Mouse (Mus musculus): ENCODE data around the gene B3gntl1.

The B3gntl1 gene

DNA sequence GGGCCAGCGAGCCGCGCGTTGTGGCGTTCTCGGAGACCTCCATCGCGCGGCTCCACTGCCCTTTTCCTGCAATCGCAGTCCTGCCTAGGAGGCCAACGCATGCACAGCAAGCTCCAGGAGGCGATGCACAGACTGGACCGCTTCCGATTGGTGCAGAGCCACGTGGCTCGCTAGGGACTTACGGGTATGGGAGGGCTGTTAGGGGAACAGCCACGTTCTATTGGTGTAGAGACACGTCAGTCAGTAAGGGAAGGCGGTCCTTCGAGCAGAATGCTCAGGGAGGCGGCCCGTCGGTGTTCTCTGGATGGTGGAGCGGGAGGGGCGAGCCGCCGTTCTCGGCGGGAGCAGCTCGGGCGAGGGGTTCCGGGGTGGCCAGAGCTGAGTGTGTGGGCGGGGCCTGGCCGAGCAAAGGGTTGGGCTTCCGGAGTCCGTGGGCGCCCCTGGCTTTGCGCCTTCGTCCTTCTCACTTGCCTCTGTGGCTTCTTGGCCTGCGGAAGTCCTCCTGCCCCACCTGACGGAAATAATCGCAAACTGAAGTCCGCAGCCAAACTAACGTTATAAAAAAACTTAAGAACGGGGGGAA, at the start of gene B3gntl1:
Gene B3gntl1 (minus strand): TSS at position 164 of the 583 bp plus-strand sequence.
- peak; percentile 100 for DNase-seq (ENCODE audit: low read depth)

DNA sequence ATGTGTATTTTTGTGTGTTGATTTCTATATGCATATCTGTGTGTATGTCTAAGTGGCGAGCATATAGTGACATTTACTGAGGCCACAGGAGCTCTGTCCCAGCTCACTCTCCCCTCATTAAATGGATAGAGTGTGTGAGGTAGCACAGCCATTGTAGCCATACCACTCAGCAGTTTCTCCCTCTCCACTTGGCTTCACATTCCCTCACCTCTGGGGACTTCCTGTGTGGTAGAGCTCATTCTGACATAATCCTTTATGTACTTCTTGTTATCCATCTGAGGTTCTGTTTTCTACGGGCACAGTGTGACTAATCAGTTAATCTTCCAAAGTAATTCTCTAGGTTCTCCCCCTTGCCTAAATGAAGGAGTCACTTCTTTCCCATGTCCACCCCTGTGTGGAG, 49.5 kb upstream of the B3gntl1 start:
- no peak for DNase-seq (ENCODE audit: low read depth)

DNA sequence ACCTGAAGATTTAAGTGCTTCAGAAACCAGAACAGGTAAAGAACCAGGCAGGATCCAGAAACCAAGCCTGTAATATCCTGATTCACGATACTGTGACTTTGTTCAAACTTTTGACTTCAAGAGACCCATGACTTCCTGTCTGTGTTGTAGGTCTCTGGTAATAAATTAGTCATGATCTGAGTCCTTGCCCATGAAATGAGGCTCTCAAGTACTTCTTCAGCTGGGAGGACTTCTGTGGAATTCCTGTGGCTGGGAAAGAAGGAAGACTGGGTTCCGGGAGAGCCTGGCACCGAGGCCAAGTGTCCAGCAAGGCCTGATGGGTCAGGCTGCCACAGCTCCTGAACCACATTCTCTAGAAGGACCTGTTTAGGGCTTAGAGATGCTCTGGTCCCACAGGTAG, 47.8 kb upstream of the B3gntl1 start:
- no peak for DNase-seq (ENCODE audit: low read depth)

DNA sequence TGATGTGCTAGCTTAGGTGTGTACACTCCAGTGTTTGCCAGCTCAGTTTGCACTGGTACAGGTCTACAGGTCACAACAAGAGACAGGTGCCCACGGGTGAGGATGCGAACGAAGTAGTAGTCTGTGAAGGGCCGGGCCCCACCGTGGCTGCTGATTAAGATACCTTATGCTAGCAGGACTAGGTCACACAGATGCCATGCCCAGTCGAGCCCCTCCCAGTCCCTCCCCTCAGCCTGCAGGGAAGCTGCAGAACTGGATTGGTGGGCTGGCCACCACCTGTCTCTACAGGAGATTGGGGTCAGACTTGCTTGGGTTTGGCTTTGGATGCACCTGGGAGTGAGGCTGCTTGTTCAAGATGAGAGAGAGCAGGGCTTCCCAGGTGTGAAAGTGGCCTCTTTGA, 44.8 kb upstream of the B3gntl1 start:
- no peak for DNase-seq (ENCODE audit: low read depth)

DNA sequence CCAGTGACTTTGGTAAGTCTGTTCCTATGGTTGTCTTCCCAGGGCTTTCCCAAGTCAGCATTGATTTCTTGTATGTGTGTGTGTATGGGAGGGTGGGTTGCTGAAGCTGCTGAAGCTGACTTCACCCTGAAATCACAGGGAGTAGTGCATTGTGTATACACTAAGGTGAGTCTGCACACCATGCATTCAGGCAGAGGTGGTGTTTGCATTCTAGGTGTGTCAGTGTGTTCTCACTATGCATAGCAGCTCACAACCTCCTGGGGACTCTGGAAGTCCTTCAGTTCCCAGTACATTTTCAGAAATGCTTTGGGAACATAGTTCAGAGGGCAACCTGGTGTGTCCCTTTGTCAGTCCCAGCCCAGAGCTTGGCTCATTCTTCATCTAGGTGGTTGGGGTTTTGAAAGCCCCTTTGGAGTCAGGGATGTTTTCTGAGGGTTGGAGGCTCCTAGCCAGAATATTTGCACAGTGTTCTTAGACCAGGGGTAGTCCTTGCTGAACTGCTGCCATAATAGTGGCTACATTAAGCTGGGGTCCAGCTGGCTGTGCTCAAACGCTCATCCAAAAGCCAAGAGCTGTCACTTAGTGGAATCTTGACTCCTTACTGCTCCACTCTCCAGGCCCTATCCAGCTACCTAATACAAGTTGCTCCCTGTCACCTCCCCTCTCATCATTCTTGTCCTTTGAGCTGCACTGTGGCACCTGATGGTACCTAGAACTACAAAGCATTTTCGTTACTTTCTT, 42.0 kb upstream of the B3gntl1 start:
- no peak for DNase-seq (ENCODE audit: low read depth)

DNA sequence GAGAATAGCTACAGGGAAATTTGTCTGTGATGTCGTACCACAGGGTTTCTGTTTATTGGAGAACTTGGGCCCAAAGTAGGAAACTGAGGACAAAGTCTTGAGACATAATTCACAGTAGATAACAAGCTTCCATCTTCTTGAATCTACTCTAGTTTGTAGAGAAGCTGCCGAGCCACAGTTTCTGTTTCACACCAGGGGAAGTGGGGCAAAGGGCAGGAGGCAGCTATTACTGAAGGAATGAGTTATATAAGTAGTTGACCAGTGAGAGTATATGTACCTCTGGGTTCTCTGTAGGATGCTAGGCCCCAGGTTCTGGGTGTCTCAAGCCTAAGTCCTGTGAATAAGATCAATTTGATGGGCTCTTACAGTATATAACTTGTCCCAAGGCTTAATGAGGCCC, 40.6 kb upstream of the B3gntl1 start:
- DNase-seq (ENCODE audit: low read depth): no peak

DNA sequence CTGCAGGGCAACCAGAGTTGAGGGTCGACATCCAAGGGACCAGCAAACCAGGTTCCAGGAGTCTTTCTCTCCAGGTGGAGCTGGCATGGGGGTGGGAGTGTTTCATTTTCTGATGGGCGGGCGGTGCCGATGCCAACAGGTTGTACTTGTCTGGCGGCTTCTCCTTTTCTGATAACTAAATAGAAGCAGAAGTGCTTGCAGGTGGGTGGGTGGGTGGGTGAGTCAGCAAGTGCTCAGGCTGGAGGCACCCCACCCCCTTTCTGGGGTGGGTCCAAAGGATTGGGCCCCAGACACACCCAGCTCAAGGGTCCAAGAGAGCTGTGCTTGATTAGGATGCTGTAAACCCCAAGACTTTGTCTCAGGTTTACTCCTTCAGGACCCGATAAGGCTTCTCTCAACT, 40.0 kb upstream of the B3gntl1 start:
- DNase-seq (ENCODE audit: low read depth): no peak

DNA sequence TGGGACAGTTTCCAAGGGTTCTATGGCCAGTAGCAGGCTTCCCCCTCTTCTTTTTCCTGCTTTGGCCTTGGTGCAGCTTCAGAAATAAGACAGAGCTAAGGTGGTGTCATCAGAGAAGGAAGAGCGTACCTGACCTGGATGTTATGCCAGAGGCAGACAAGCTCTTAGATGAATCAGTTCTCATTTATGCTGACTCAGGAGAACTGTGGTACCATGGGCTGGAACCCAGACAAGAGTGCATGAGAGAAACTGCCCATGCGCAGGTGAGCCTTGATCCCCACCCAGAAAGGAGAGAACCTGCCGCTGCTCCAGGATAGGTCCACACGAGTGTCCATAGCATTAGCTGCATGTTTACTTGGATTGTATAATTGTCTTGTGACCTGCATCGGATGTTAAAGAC, 37.3 kb upstream of the B3gntl1 start:
- DNase-seq (ENCODE audit: low read depth): no peak

DNA sequence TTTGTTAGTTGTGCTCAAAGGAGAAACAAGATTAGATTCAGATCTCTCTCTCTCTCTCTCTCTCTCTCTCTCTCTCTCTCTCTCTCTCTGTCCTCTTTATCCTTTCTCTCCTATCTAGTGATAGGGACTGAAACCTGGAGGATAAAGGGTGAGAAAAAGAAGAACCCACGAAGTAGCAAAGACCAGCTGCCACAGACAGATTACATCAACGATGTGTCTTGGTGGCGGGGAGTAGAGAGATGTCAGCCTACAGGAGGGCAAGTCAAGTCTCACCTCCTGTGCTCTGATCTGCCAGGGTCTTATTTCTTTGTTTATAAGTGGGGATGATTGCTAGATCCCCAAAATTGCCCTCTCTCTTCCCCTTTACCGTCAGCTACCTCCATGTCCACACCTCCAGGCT, 36.3 kb upstream of the B3gntl1 start:
- DNase-seq (ENCODE audit: low read depth): no peak

DNA sequence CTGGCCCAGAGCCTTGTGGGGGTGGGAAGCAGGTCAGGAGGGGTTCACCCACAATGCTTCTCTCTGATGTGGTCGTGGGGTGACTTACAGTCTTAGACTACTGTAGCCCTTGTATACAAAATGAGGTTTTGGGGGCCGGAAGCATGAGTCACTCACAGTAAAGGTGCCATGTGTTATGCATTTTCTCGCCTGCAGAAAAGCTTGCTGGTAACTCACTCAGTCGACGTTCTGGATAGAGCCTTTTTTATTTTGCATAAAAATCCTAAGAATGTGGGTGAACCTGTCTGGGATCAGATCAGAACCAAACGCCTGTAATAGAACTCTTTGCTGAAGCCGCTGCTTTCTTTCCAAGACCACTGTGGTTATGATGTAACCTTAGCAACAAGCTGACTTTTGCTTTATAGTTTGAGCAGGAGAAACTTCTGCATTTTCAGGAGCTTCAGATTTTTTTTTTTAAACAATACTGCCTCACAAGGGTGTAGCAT, 33.6 kb upstream of the B3gntl1 start:
- peak; percentile 87 for DNase-seq (ENCODE audit: low read depth)

DNA sequence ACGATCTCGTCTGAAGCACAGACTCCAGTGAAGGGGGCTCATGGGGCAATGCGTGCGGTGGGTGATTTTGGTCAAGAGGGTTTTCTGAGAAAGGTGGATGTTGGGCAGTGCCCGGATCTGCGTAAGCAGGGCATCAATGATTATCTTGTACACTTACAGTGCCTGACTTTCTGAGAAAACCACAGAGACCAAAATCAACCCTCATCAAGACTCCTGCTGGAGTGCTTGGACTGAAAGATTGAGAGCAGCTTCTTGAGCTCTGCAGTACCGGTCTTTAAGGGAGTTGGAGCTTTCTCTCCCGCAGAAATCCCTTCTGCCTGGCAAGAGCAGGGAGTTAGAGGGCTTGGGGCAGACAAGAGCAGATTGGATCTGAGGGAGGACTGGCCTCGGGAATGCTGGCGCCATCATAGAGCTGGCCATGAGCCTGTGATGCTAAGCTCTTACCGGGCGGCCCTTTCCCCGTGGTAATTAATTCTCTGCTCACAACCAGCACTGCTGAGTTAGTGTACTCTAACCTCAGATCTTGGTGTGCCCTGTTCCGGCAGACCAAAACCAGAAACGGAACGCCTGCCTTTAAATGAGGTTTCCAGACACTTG, 30.8 kb upstream of the B3gntl1 start:
- no peak for DNase-seq (ENCODE audit: low read depth)

DNA sequence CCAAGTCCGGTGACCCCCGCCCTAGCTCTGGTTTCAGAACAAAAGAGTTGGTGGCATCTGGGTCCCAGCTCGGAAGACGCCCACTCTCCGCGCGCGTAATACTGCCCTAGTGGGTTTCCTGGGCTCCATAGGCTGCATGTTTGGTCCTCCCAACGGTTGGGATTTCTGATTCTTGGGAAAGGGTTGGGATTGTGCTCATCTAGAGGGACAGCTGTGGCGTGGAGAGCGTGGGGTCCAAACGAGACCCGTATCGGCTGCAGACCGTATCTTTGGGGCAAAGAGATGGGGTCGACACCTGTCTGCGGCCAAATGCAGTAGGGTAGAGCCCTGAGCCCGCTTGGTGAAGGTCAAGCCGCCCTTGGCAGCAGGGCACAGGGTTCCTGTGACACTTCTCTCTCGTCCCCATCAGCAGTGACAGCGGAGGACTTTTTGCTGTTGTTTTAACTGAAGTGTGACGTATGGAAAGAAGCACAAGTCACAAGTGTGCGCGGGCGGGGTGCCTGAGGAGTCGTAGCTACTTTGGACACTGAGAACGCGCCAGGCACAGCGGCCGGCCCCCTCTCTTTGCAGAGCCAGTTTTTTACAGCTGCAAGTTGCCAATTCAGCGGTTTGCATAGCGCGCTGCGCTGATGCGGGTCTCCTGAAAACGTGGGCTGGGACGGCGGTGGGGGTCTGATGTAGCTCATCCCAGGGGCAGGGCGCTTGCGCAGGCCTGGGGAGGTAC, 30.1 kb upstream of the B3gntl1 start:
- peak; percentile 75 for DNase-seq (ENCODE audit: low read depth)

DNA sequence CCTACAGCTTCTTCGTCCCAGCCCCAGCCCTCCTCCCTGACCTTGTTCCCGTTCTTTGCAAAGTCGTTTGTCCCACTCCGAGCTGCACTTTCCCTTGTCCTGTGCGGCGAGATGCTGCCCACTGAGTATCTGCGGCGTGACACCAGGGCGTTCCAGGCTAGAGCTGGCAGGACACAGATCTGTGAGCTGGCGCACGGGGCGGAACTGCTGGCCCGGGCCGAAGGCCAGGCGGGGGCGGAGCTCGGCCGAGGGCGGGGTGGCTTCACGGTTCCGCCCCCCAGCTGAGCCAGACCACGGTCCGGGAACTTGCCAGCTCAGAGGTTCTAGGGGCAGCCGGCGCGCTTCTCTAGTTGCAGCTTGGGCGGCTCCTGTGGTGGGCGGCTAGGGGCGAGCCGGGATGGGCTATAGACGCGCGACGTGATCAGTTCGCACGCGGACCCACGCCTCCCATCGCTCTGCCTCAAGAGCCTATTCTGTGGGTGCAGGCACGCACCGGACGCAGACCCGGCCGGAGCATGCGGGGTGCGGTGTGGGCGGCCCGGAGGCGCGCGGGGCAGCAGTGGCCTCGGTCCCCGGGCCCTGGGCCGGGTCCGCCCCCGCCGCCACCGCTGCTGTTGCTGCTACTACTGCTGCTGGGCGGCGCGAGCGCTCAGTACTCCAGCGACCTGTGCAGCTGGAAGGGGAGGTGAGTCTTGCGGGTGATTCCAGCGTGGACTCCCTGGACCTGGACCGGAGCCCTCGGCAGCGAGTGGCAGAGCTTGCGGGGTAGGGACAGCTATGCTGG, 29.4 kb upstream of the B3gntl1 start:
- peak; percentile 61 for DNase-seq (ENCODE audit: low read depth)

DNA sequence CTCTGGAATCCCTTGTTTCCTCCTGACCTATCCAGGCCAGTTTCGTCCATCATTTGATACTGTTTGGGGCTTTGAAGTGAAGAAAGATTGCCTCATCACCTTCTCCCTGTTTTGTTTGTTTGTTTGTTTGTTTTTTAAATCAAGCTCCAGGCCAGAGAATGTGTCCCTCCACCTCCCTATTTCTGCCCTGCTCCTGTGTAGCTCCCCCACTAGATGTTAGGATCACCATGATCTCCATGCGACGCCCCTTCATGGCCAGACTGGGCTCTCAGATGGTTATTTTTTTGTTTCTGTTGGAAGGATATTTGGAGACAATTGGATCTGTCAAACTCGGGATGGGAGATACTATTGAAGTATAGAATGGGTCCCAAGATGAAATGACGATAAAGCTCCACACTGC, 28.3 kb upstream of the B3gntl1 start, which contains the start of gene Metrnl:
Gene Metrnl (plus strand): TSS at position 301 of the 400 bp plus-strand sequence.
- no peak for DNase-seq (ENCODE audit: low read depth)

DNA sequence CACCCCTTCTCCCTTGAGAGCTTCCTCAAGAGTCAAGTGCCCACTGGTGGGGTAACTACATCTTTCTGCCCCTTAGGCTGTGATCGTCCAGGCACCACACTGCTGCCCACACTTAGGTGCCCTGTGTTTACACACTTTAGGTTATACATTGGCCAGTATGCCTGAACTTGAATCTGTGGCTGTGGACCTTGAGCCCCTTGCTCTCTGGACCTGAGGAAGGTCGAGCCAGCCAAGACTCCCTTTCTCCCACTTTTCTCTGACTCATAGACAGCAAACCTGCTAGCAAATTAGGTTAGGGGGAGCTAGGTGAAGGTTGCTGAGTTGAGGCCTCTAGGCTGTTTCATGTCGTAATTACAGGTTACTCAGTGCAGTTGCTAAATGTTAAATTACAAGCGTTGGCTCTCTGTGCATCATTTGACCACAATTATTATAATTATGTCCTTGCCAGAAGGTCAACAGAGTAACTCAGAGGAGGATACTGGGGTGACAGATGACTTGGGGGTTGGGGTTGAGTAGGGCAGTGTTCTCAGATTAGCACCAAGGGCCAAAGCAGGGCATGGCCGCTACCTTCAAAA, 25.5 kb upstream of the B3gntl1 start:
- DNase-seq (ENCODE audit: low read depth): no peak

DNA sequence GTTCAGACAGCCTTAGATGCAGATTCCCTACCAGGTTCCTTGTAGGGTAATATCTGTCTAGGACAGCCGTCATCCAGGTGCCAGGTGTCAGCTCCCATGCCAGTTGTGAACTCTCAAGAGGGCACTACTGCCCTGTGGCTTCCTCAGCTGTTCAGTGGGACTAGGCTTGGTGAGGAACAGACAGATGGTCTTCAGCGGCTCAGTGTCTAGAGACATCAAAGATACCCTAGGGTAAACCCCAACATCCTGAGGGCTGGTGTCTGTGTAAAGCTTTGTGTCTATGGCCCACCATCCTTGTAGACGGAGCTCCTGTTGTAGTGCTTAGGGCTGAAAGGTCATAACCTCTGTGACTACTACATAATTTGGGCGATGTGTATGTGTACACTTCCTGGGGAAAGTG, 24.3 kb upstream of the B3gntl1 start:
- peak; percentile 57 for DNase-seq (ENCODE audit: low read depth)

DNA sequence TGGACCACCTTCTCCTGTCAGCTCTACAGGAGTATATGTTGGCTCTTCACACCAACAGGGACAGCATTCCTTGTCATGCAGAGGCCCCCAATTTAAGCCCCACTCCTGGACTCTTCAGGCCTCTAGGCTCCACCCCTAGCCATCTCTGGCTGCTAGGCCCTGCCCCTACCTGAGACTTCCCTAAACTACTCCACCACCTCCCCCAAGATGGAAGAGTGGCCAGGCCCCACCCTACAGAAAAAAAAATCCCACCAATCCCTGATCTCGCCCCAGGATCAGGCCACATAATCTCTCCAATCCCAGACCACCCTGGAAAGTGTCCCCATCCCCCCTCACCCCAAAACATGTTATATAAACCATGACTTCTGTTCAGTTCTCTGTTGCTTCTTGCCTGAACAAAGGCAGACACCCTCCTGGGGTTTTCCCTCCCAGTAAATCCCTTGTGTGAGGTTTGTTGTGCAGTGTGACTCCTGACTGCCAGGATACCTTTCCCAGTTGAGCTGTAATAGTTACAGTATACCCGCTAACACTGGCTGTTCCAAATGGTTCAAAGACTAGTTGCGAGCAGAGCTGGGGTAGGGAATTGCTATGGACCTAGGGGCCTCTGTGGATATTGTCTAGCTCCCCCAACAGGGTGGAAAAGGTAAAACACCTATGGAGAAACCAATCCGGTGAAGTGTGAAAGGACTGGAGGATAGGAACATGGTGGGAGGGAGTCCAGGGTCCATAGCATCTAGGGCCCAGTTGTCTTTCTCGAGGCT, 22.5 kb upstream of the B3gntl1 start:
- DNase-seq (ENCODE audit: low read depth): no peak

DNA sequence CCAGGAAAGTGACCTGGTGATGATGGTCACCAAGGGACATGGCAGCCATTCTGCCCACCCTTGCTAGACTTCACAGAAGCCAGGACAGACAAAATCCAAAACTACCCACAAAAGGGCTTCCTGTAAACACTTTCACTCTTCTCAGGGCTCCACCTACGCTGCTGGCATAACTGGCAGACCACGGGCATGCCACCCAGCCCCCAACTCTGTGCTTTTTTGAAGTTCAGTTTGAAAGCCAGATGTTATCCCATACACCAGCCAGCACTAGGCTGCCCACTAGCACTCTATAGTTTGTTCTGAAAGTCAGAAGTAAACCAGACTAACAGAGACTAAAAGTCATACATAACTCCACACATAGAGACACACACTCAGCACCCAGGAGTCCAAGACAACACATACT, 15.1 kb upstream of the B3gntl1 start:
- peak; percentile 47 for DNase-seq (ENCODE audit: low read depth)

DNA sequence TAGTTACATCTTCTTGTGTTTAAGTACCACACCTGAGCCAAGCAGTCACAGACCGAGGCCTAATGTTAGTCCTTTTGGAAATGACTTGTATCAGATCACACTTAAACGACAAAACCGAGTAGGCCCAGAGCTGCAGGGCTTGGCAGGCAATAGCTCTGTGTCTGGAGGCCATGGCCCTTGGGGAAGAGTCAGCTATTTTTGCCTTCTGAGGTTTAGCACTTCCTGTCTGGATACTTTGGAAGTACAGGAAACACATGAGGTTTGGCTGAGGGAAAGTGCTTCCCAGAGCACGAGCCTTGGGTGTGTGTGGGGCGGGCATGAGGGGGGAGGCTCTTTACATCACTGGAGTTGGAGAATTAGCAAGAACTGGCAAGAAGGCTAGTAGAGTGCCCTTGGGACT, 13.7 kb upstream of the B3gntl1 start:
- DNase-seq (ENCODE audit: low read depth): no peak

DNA sequence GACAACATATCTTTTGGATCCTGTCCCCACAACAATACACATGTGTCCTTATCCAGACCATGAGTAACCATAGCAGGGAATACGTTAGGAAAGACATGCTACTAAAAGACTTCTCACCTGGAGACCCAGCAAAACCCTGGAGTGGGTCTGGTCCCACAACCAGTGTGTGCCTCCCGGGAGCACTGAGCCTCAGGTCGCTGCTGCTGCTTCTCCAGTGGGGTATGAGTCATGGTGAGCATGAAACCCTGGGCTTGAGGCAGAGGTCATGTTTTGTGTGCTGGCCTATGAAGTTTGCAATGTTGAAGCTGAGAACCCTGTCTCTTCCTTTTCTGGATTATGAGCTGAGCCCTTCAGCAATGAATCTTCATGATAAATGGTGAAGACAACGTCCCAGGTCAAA, 13.1 kb upstream of the B3gntl1 start:
- DNase-seq (ENCODE audit: low read depth): no peak

DNA sequence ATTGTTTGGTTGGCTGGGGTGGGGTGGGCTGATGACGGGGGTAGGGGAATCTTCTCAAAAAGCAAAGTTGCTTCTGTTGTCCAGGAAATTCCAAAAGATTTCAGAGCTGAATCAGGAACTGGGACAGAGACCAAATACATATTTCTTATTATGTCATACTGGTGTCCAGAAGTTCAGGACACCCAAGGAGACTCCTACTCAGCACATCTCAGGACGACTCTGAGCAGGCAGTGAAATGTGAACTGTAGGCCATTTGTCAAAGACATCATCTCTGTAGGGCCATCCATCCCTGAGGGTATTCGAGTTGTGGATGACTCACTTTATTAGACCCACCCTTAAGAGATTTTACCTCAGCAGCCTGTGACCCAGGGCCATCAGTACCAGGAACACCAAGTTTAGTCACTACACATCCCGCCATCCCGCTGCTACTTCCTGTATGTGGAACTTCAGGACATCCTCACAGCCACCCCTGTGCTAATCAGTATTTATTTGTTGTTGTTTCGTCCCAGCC, 12.6 kb upstream of the B3gntl1 start:
- no peak for DNase-seq (ENCODE audit: low read depth)

Measured in naive thymus-derived CD4-positive, alpha-beta T cell, adult 2 months (primary cell).